Mouse (Mus musculus) hindbrain, embryonic 14.5 days (tissue): ENCODE measurements at regions not wholly inside any gene's neighbourhood (a gene's known extent, or its start where the extent isn't known, plus 50 kb on each side); places are given as distances from the start of the nearest gene placed in this dataset.

Source experiments
- ATAC-seq: fragments of 200-750 bp; cut with Nextera tagmentation; 2 replicates; pipeline ENCODE4 v1.8.0; 2017; ENCODE audit warnings: moderate number of reproducible peaks, mild to moderate bottlenecking, moderate TSS enrichment, moderate library complexity; ENCODE audit not compliant: low FRiP score
- DNase-seq: peaks from one replicate; pipeline ENCODE4 v3.0.0-alpha.2; 2015; ENCODE audit warnings: low spot score
- H3K27ac ChIP-seq: fragments of 300-500 bp; sonication (generic); 2 replicates; pipeline ENCODE4 v1.5.1; 2014; ENCODE audit warnings: mild to moderate bottlenecking, moderate library complexity
- H3K27me3 ChIP-seq: fragments of 300-500 bp; sonication (generic); 2 replicates; pipeline ENCODE4 v1.6.1; 2014; ENCODE audit warnings: mild to moderate bottlenecking, low read length, mixed read lengths; ENCODE audit not compliant: control insufficient read depth, insufficient read depth
- H3K36me3 ChIP-seq: fragments of 300-500 bp; sonication (generic); replicated peaks from 2 replicates; pipeline ENCODE4 v1.6.1; 2014; ENCODE audit not compliant: control insufficient read depth, insufficient read depth
- H3K4me1 ChIP-seq: fragments of 300-500 bp; sonication (generic); replicated peaks from 2 replicates; pipeline ENCODE4 v1.6.1; 2014; ENCODE audit warnings: antibody characterized with exemption, low read length, mixed read lengths; ENCODE audit not compliant: control insufficient read depth, insufficient read depth
- H3K4me2 ChIP-seq: fragments of 300-500 bp; sonication (generic); replicated peaks from 2 replicates; pipeline ENCODE4 v1.6.1; 2014; ENCODE audit warnings: mild to moderate bottlenecking, moderate library complexity
- H3K4me3 ChIP-seq: fragments of 300-500 bp; sonication (generic); replicated peaks from 2 replicates; pipeline ENCODE4 v1.5.1; 2014; ENCODE audit warnings: mild to moderate bottlenecking, low read length
- H3K9ac ChIP-seq: fragments of 300-500 bp; sonication (generic); 2 replicates; pipeline ENCODE4 v1.6.1; 2014
- H3K9me3 ChIP-seq: fragments of 300-500 bp; sonication (generic); 2 replicates; pipeline ENCODE4 v1.6.1; 2016; ENCODE audit warnings: low read length; ENCODE audit not compliant: control insufficient read depth
- WGBS: fragments of 180-500 bp; shearing (Covaris S2); extraction: QIAGEN DNeasy Blood & Tissue Kit; methylation state at CpG from one replicate; pipeline ENCODE4 v1.1.7; 2014; 5-methylcytosine and 5-hydroxymethylcytosine counted together

DNA sequence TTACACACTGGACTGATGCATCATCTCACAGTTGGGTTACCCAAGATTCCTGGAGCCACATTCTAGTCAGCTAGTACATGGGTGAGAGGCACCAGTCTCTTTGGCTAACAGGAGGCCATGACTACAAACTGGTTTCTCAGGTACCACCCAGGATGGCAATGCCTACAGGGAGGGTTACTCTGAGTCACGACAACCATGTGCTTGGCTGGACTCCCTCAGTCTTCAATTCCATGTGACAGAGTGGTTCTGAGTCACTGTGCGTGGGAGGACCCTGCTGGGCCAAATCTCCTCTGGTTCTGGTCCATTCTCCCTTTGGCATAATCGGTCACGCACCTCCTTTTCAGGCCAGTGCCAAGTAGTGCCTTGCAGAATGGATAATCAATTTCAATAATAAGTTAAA lies 482.5 kb downstream of the Tbc1d22a start:
- H3K9ac ChIP-seq, result no peak overlapping the region
- no peak overlapping the region for H3K27ac ChIP-seq
- WGBS, result 74% methylated on average over 4 of the region's 4 CpGs
- H3K9me3 ChIP-seq, result no peaks in the 10 kb centered on the region
- DNase-seq (no peak), ATAC-seq (no peak)
- H3K27me3 ChIP-seq, result no peaks in the 10 kb centered on the region
- no peaks in the 10 kb centered on the region for H3K36me3 ChIP-seq
- no peak overlapping the region for H3K4me2 ChIP-seq
- no peak overlapping the region for H3K4me3 ChIP-seq
- H3K4me1 ChIP-seq, result no peaks in the 10 kb centered on the region

GRCm38 (mm10) chr15:86710429-86710828 lies 496.2 kb downstream of the Tbc1d22a start:
- DNase-seq (no peak), ATAC-seq (no peak)
- H3K27me3 ChIP-seq, result no peaks in the 10 kb centered on the region
- no peaks in the 10 kb centered on the region for H3K4me1 ChIP-seq
- no peaks in the 10 kb centered on the region for H3K9me3 ChIP-seq
- H3K4me2 ChIP-seq, result no peak overlapping the region
- no peak overlapping the region for H3K4me3 ChIP-seq
- no peaks in the 10 kb centered on the region for H3K36me3 ChIP-seq
- 92% methylated on average over 2 of the region's 2 CpGs for WGBS
- no peak overlapping the region for H3K9ac ChIP-seq
- H3K27ac ChIP-seq, result no peak overlapping the region

DNA sequence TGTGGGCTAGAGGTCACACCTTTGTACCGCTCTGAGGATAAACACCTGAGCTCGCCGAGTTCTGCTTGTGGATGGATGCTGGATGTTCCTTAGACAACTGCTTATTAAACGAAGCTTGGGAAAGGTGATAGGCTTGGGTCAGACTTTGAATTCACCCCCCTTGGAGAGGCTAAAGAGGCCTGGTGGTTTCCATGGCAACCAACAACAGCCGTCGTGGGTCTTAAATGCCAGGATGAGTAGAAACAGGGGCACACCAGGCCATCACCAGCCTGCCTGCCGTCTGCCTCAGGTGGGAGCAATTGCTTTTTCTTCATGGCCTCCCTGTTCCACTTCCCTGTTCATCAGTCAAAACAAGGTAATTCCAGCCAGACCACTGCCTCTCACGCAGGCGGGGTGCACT lies 504.1 kb downstream of the Tbc1d22a start:
- no peak overlapping the region for H3K9ac ChIP-seq

GRCm38 (mm10) chr15:86719088-86719487 lies 504.8 kb downstream of the Tbc1d22a start:
- Histone ChIP-seq H3K4me2 (no peak overlapping the region), H3K9me3 (no peaks in the 10 kb centered on the region), H3K9ac (no peak overlapping the region), H3K27ac (no peak overlapping the region), H3K27me3 (no peaks in the 10 kb centered on the region), H3K4me1 (0 out of 2 replicates have a peak, but pooled peaks cover 4% of the 10 kb centered on the region), H3K36me3 (no peaks in the 10 kb centered on the region), H3K4me3 (no peak overlapping the region)
- DNase-seq, result no peak
- ATAC-seq, result no peak
- 90% methylated on average over 12 of the region's 12 CpGs for WGBS

More for the DNA sequence above, 504.1 kb downstream of the Tbc1d22a start:
- WGBS, result 37% methylated on average over 9 of the region's 9 CpGs
- DNase-seq (no peak), ATAC-seq (no peak)
- Histone ChIP-seq H3K9me3 (no peaks in the 10 kb centered on the region), H3K4me3 (no peak overlapping the region), H3K27me3 (no peaks in the 10 kb centered on the region), H3K4me1 (0 out of 2 replicates have a peak, but pooled peaks cover 4% of the 10 kb centered on the region), H3K36me3 (no peaks in the 10 kb centered on the region), H3K4me2 (no peak overlapping the region), H3K27ac (no peak overlapping the region)

DNA sequence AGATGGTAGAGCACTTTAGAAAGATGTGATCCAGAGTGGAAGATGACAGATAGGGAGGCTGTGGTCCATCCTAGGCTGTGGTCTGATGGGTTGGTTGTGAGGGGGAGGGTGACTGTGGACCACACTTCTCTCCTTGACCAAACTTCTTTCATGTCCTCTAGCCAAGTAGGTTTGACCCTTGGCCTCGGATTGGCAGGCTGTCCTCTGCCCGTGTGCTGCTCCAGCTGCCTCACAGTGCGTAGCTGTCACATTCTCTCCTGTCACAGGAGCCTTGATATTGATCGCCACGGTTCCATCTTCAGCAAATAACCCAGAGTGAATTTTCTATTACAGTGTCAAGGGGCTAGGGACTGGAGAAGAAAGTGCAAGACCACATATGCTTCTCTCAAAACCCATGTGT lies 506.9 kb downstream of the Tbc1d22a start:
- H3K4me2 ChIP-seq, result no peak overlapping the region
- no peak overlapping the region for H3K4me3 ChIP-seq
- no peaks in the 10 kb centered on the region for H3K36me3 ChIP-seq
- ATAC-seq, result no peak
- H3K4me1 ChIP-seq, result 0 out of 2 replicates have a peak, but pooled peaks cover 4% of the 10 kb centered on the region
- 85% methylated on average over 5 of the region's 5 CpGs for WGBS
- H3K27ac ChIP-seq, result no peak overlapping the region
- no peak for DNase-seq
- no peaks in the 10 kb centered on the region for H3K9me3 ChIP-seq
- H3K27me3 ChIP-seq, result no peaks in the 10 kb centered on the region
- no peak overlapping the region for H3K9ac ChIP-seq

- no peak overlapping the region for H3K27ac ChIP-seq
- H3K27me3 ChIP-seq, result no peaks in the 10 kb centered on the region
- H3K9me3 ChIP-seq, result no peaks in the 10 kb centered on the region
- DNase-seq (no peak), ATAC-seq (no peak)
- no peak overlapping the region for H3K9ac ChIP-seq
- no peak overlapping the region for H3K4me3 ChIP-seq
- H3K4me2 ChIP-seq, result no peak overlapping the region
- H3K36me3 ChIP-seq, result no peaks in the 10 kb centered on the region
- H3K4me1 ChIP-seq, result no peaks in the 10 kb centered on the region
These were observed 523.7 kb downstream of the Tbc1d22a start for GRCm38 (mm10) chr15:86737945-86738344.

GRCm38 (mm10) chr15:86738356-86738755 lies 524.1 kb downstream of the Tbc1d22a start:
- 56% methylated on average over 5 of the region's 5 CpGs for WGBS
- no peak for ATAC-seq
- DNase-seq, result peak; percentile 46

DNA sequence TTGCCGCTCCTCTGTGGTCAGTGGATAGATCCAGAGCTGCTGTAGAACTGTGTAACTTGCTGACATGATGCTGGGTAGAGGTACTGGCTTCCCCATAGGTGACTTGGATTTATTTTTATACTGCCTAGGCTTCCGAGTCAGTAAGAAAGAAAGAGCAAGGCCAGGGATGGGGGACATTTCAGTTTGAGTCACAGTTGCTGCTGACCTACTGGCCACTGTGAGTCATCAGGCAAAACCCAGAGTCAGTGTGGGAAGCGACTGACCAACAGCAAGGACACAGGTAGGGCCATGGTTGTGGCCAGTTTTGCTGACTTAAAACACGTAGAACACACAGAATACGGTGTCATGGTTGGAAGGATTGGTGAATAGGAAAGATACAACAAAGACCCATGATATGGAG lies 524.5 kb downstream of the Tbc1d22a start:
- Histone ChIP-seq H3K4me2 (no peak overlapping the region), H3K9ac (no peak overlapping the region), H3K36me3 (no peaks in the 10 kb centered on the region), H3K9me3 (no peaks in the 10 kb centered on the region), H3K4me3 (no peak overlapping the region), H3K27me3 (no peaks in the 10 kb centered on the region), H3K27ac (no peak overlapping the region), H3K4me1 (no peaks in the 10 kb centered on the region)
- no peak for ATAC-seq
- DNase-seq, result no peak
- 91% methylated on average over 5 of the region's 5 CpGs for WGBS

More at GRCm38 (mm10) chr15:86738356-86738755, 524.1 kb downstream of the Tbc1d22a start:
- no peaks in the 10 kb centered on the region for H3K4me1 ChIP-seq
- H3K27me3 ChIP-seq, result no peaks in the 10 kb centered on the region
- H3K9me3 ChIP-seq, result no peaks in the 10 kb centered on the region
- no peak overlapping the region for H3K4me2 ChIP-seq
- H3K4me3 ChIP-seq, result no peak overlapping the region
- no peak overlapping the region for H3K27ac ChIP-seq
- H3K36me3 ChIP-seq, result no peaks in the 10 kb centered on the region
- H3K9ac ChIP-seq, result no peak overlapping the region

DNA sequence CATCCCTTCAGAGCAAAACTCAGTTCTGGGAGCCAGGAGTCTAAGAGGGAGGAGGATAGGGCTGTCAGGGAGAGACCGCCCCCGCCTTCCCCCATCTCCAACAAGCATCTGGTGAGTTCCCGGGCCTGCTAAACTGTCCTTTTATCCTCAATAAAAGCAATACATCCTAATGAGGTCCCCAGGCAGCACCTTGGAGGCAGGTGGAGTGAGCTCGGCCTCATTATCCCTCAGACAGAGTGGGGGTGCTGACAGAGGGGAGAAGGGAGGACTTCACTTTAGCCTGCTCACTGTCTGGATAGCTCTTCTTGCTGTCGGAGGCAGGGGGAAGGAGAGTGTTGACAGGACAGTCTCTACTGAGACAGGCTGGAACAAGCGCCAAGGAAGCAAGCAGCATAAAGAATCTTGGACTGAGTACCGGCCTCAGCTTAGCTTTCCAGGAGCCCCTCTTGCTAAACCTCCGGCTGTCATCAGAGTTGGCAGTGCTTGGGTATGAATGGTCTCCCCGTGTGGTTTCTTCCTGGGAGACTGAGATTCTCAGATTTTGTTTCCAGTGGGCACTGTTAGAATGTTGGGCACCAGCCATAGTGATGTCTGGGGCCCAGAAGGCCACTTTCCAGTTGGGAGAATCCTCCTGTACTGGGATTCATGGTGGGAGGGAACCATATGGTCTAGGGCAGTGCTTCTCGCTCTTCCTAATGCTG lies 537.3 kb downstream of the Tbc1d22a start:
- H3K9ac ChIP-seq, result no peak overlapping the region
- no peaks in the 10 kb centered on the region for H3K36me3 ChIP-seq
- DNase-seq (no peak), ATAC-seq (no peak; the same call in 1 of the 2 replicates)
- no peak overlapping the region for H3K27ac ChIP-seq
- H3K9me3 ChIP-seq, result no peaks in the 10 kb centered on the region
- H3K4me1 ChIP-seq, result no peaks in the 10 kb centered on the region
- H3K4me3 ChIP-seq, result no peak overlapping the region
- H3K4me2 ChIP-seq, result no peak overlapping the region
- WGBS, result 54% methylated on average over 10 of the region's 10 CpGs
- no peaks in the 10 kb centered on the region for H3K27me3 ChIP-seq
